Mouse (Mus musculus) hindbrain, embryonic 16.5 days (tissue): ENCODE results near the gene Heatr1. TPM values are rescaled to one million over a fixed set of nuclear protein-coding genes. Genes with fewer than 3 reads are reported as not detected.
"Not testable (repeated sequence)": the region's sequence is repeated elsewhere in the genome, so short reads cannot be mapped to it uniquely, and the experiment has no call there.

Experiments used
- ATAC-seq: fragments of 200-750 bp; cut with Nextera tagmentation; 2 replicates; pipeline ENCODE4 v1.8.0; 2017; ENCODE audit warnings: moderate TSS enrichment, moderate library complexity
- H3K27ac ChIP-seq: fragments of 300-500 bp; sonication (generic); 2 replicates; pipeline ENCODE4 v1.5.1; 2014; ENCODE audit warnings: low read depth, mild to moderate bottlenecking, control low read depth, low read length, moderate library complexity
- H3K27me3 ChIP-seq: fragments of 300-500 bp; sonication (generic); replicated peaks from 2 replicates; pipeline ENCODE4 v1.6.1; 2014; ENCODE audit warnings: low read length; ENCODE audit not compliant: control insufficient read depth, insufficient read depth
- H3K36me3 ChIP-seq: fragments of 300-500 bp; sonication (generic); 2 replicates; pipeline ENCODE4 v1.6.1; 2014; ENCODE audit warnings: mild to moderate bottlenecking, low read length, moderate library complexity, mixed read lengths; ENCODE audit not compliant: control insufficient read depth, insufficient read depth
- H3K4me1 ChIP-seq: fragments of 300-500 bp; sonication (generic); 2 replicates; pipeline ENCODE4 v1.6.1; 2014; ENCODE audit warnings: low read depth, low read length; ENCODE audit not compliant: control insufficient read depth, insufficient read depth
- H3K4me2 ChIP-seq: fragments of 300-500 bp; sonication (generic); 2 replicates; pipeline ENCODE4 v1.6.1; 2014; ENCODE audit warnings: mild to moderate bottlenecking, low read length, control low read depth, moderate library complexity
- H3K4me3 ChIP-seq: fragments of 300-500 bp; sonication (generic); 2 replicates; pipeline ENCODE4 v1.5.1; 2014; ENCODE audit warnings: mild to moderate bottlenecking, low read length, control low read depth, moderate library complexity
- H3K9ac ChIP-seq: fragments of 300-500 bp; sonication (generic); 2 replicates; pipeline ENCODE4 v1.6.1; 2014; ENCODE audit warnings: low read depth, mild to moderate bottlenecking, control low read depth, low read length, moderate library complexity
- H3K9me3 ChIP-seq: fragments of 300-500 bp; sonication (generic); 2 replicates; pipeline ENCODE4 v1.6.1; 2014; ENCODE audit warnings: mild to moderate bottlenecking, low read length, moderate library complexity; ENCODE audit not compliant: control insufficient read depth
- WGBS: fragments of 180-500 bp; shearing (Covaris S2); extraction: QIAGEN DNeasy Blood & Tissue Kit; methylation state at CpG from one replicate; pipeline ENCODE4 v1.1.7; 2014; 5-methylcytosine and 5-hydroxymethylcytosine counted together
- polyA plus RNA-seq: library from polyadenylated mRNA; unstranded; fragments of >200 nt; fragmentation: Nextera tagmentation; extraction: Ambion mirVana; gene quantifications from 2 replicates; pipeline ENCODE4 v1.2.1, GENCODE M21; 2015

The Heatr1 gene
- polyA plus RNA-seq, 1 experiment from 2014 or later, result 10.5 TPM

GRCm38 (mm10) chr13:12462623-12463022 is 67.8 kb downstream of the Heatr1 start:
- Histone ChIP-seq H3K9me3 (no peaks in the 10 kb centered on the region), H3K4me3 (no peak overlapping the region), H3K4me1 (peaks cover 8% of the 10 kb centered on the region), H3K9ac (no peak overlapping the region), H3K4me2 (no peak overlapping the region), H3K27ac (no peak overlapping the region), H3K27me3 (no peaks in the 10 kb centered on the region), H3K36me3 (no peaks in the 10 kb centered on the region)
- ATAC-seq, result no peak
- WGBS, result 85% methylated on average over 4 of the region's 4 CpGs

- H3K4me3 ChIP-seq, H3K9me3 ChIP-seq, H3K27me3 ChIP-seq, H3K27ac ChIP-seq, ATAC-seq, H3K9ac ChIP-seq, H3K4me2 ChIP-seq, H3K4me1 ChIP-seq, H3K36me3 ChIP-seq: not testable (repeated sequence)
- 86% methylated on average over 6 of the region's 6 CpGs for WGBS
Measured at GRCm38 (mm10) chr13:12464159-12464558, 69.3 kb downstream of the Heatr1 start.

- H3K9ac ChIP-seq, result no peak within 1 kb of the TSS
- no peak within 1 kb of the TSS for H3K27ac ChIP-seq
- peaks cover 7% of the 10 kb centered on the region for H3K4me1 ChIP-seq
- no peak within 1 kb of the TSS for H3K4me3 ChIP-seq
- H3K27me3 ChIP-seq, result no peaks in the 10 kb centered on the region
- no peaks in the 10 kb centered on the region for H3K36me3 ChIP-seq
- no peak within 1 kb of the TSS for H3K4me2 ChIP-seq
- no peak for ATAC-seq
- H3K9me3 ChIP-seq, result no peaks in the 10 kb centered on the region
- 90% methylated on average over 1 of the region's 1 CpGs for WGBS
Measured at GRCm38 (mm10) chr13:12464844-12465243, 70.0 kb downstream of the Heatr1 start, which contains the start of gene Lgals8. Gene Lgals8, minus strand, starts transcription at chr13:12464944.

- no peaks in the 10 kb centered on the region for H3K9me3 ChIP-seq
- WGBS, result 96% methylated on average over 1 of the region's 1 CpGs
- H3K27ac ChIP-seq, result no peak overlapping the region
- H3K4me1 ChIP-seq, result no peaks in the 10 kb centered on the region
- no peak for ATAC-seq
- H3K36me3 ChIP-seq, result no peaks in the 10 kb centered on the region
- H3K27me3 ChIP-seq, result no peaks in the 10 kb centered on the region
- no peak overlapping the region for H3K4me3 ChIP-seq
- no peak overlapping the region for H3K4me2 ChIP-seq
- H3K9ac ChIP-seq, result no peak overlapping the region
Measured at GRCm38 (mm10) chr13:12468488-12468887, 73.7 kb downstream of the Heatr1 start.

- H3K36me3 ChIP-seq, result no peaks in the 10 kb centered on the region
- no peak overlapping the region for H3K4me2 ChIP-seq
- ATAC-seq, result peak; percentile 91
- no peak overlapping the region for H3K9ac ChIP-seq
- no peak overlapping the region for H3K27ac ChIP-seq
- no peak overlapping the region for H3K4me3 ChIP-seq
- no peaks in the 10 kb centered on the region for H3K4me1 ChIP-seq
- H3K9me3 ChIP-seq, result no peaks in the 10 kb centered on the region
- H3K27me3 ChIP-seq, result no peaks in the 10 kb centered on the region
- WGBS, result 40% methylated on average over 7 of the region's 8 CpGs
Measured at GRCm38 (mm10) chr13:12473724-12474378, 79.0 kb downstream of the Heatr1 start.

GRCm38 (mm10) chr13:12475239-12475638 is 80.4 kb downstream of the Heatr1 start:
- no peak overlapping the region for H3K9ac ChIP-seq
- no peaks in the 10 kb centered on the region for H3K27me3 ChIP-seq
- no peak overlapping the region for H3K4me2 ChIP-seq
- 93% methylated on average over 6 of the region's 6 CpGs for WGBS
- H3K27ac ChIP-seq, result no peak overlapping the region
- H3K9me3 ChIP-seq, result no peaks in the 10 kb centered on the region
- no peaks in the 10 kb centered on the region for H3K36me3 ChIP-seq
- H3K4me3 ChIP-seq, result no peak overlapping the region
- no peaks in the 10 kb centered on the region for H3K4me1 ChIP-seq
- ATAC-seq, result no peak

GRCm38 (mm10) chr13:12476886-12477285 is 82.1 kb downstream of the Heatr1 start:
- H3K4me1 ChIP-seq, result no peaks in the 10 kb centered on the region
- ATAC-seq, result no peak
- H3K9me3 ChIP-seq, result no peaks in the 10 kb centered on the region
- no peak overlapping the region for H3K9ac ChIP-seq
- no peak overlapping the region for H3K4me2 ChIP-seq
- H3K4me3 ChIP-seq, result no peak overlapping the region
- H3K27me3 ChIP-seq, result no peaks in the 10 kb centered on the region
- WGBS, result 91% methylated on average over 4 of the region's 4 CpGs
- H3K36me3 ChIP-seq, result no peaks in the 10 kb centered on the region
- H3K27ac ChIP-seq, result no peak overlapping the region

GRCm38 (mm10) chr13:12478301-12478700 is 83.5 kb downstream of the Heatr1 start:
- Histone ChIP-seq H3K9ac (no peak overlapping the region), H3K4me2 (no peak overlapping the region), H3K27me3 (no peaks in the 10 kb centered on the region), H3K27ac (no peak overlapping the region), H3K4me1 (no peaks in the 10 kb centered on the region), H3K36me3 (no peaks in the 10 kb centered on the region), H3K9me3 (no peaks in the 10 kb centered on the region), H3K4me3 (no peak overlapping the region)
- 74% methylated on average over 15 of the region's 15 CpGs for WGBS
- ATAC-seq, result no peak

GRCm38 (mm10) chr13:12479802-12480201 is 85.0 kb downstream of the Heatr1 start:
- Histone ChIP-seq H3K4me2 (no peak overlapping the region), H3K9ac (no peak overlapping the region), H3K27me3 (no peaks in the 10 kb centered on the region), H3K9me3 (no peaks in the 10 kb centered on the region), H3K36me3 (no peaks in the 10 kb centered on the region), H3K27ac (no peak overlapping the region), H3K4me1 (no peaks in the 10 kb centered on the region), H3K4me3 (no peak overlapping the region)
- WGBS, result 78% methylated on average over 6 of the region's 6 CpGs
- ATAC-seq, result no peak
